Mouse (Mus musculus): Measurements from ENCODE around the gene Plekhg6. TPM values are rescaled to one million over a fixed set of nuclear protein-coding genes. Genes with fewer than 3 reads are reported as not detected.

The Plekhg6 gene
- 0.09 and 0.30 TPM in 2 replicates for polyA plus RNA-seq (2014; fragmentation: Nextera tagmentation; extraction: Ambion mirVana)

DNA sequence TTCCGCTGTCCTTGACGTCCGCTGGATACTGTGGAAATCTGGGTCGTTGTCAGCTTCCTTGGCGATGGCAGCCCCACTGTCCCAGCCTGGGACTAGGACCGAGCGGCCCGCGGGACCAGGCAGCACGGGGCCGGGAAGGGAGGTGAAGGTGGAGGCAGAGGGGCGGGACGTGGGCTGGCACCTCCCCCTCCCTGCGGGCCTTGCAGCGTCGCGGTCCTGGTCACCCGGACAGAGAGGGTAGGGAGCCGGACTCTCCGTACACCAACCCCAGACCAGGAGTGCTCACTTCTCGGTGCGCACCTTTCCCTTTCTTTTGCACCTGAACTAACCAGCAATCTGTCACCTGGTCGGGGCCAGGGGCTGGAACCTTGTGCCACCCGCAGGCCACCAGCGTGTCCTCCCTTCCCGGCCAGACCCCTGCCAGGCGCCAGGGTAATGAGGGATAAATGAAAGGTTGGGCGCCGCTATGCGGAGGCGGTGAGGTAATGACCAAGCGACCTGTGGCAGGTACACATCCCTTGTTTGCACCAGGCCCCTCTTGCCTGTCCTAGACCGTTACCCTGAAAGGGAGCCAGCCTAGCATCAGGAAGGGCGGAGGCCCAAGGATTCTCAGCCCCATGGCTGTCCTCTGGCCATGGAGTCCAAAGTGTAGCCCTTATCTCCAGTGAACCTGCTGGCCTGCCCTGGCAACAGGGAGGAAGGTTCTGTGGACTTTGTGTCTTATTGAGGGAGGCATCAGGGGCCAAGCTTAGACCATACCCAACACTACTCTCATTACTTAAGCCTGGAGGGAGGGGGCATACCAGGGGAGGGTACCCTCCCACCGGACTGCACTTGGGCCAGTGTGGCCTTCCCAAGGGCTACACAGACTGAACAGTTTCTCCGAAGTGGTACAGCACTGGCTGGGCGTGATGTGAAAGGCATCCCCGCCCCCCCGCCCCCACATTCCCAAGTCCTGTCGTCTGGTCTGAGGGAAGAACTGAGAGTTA is at the start of gene Plekhg6:
Plekhg6 (minus strand) TSS at position 422 of the 989 bp plus-strand sequence.
- peak; percentile 17; the same call in 1 of the 2 replicates for ATAC-seq (ENCODE audit: insufficient read depth, low FRiP score, low TSS enrichment)
- H3K4me1 ChIP-seq (ENCODE audit: control insufficient read depth, insufficient read depth, low read length): peaks cover 11% of the 10 kb centered on the region

GRCm38 (mm10) chr6:125429741-125430140 is 49.1 kb upstream of the Plekhg6 start:
- Histone ChIP-seq H3K9me3 (ENCODE audit: control insufficient read depth, low read length) (no peaks in the 10 kb centered on the region), H3K4me3 (ENCODE audit: low read depth, low read length) (no peak overlapping the region), H3K4me1 (ENCODE audit: control insufficient read depth, insufficient read depth, low read length) (no peaks in the 10 kb centered on the region), H3K4me2 (ENCODE audit: low read depth) (no peak overlapping the region), H3K27me3 (ENCODE audit: control insufficient read depth, insufficient read depth, low read length) (no peaks in the 10 kb centered on the region), H3K27ac (ENCODE audit: low read depth, low read length) (no peak overlapping the region), H3K36me3 (ENCODE audit: control insufficient read depth, insufficient read depth, low read length) (no peaks in the 10 kb centered on the region), H3K9ac (ENCODE audit: low read length) (no peak overlapping the region)
- 91% methylated on average over 6 of the region's 6 CpGs for WGBS
- no peak for DNase-seq (ENCODE audit: low spot score)
- no peak for ATAC-seq (ENCODE audit: insufficient read depth, low FRiP score, low TSS enrichment)

More for the DNA sequence above, at the start of gene Plekhg6:
- Histone ChIP-seq H3K9me3 (ENCODE audit: control insufficient read depth, low read length) (no peaks in the 10 kb centered on the region), H3K27me3 (ENCODE audit: control insufficient read depth, insufficient read depth, low read length) (peaks cover 36% of the 10 kb centered on the region), H3K36me3 (ENCODE audit: control insufficient read depth, insufficient read depth, low read length) (no peaks in the 10 kb centered on the region), H3K9ac (ENCODE audit: low read length) (no peak within 1 kb of the TSS; the same call in 1 of the 2 replicates), H3K27ac (ENCODE audit: low read depth, low read length) (no peak within 1 kb of the TSS), H3K4me3 (ENCODE audit: low read depth, low read length) (peak within 1 kb of the TSS; percentile 25), H3K4me2 (ENCODE audit: low read depth) (peak within 1 kb of the TSS; percentile 35)
- 9% methylated on average over 35 of the region's 40 CpGs for WGBS
- DNase-seq (ENCODE audit: low spot score): no peak

DNA sequence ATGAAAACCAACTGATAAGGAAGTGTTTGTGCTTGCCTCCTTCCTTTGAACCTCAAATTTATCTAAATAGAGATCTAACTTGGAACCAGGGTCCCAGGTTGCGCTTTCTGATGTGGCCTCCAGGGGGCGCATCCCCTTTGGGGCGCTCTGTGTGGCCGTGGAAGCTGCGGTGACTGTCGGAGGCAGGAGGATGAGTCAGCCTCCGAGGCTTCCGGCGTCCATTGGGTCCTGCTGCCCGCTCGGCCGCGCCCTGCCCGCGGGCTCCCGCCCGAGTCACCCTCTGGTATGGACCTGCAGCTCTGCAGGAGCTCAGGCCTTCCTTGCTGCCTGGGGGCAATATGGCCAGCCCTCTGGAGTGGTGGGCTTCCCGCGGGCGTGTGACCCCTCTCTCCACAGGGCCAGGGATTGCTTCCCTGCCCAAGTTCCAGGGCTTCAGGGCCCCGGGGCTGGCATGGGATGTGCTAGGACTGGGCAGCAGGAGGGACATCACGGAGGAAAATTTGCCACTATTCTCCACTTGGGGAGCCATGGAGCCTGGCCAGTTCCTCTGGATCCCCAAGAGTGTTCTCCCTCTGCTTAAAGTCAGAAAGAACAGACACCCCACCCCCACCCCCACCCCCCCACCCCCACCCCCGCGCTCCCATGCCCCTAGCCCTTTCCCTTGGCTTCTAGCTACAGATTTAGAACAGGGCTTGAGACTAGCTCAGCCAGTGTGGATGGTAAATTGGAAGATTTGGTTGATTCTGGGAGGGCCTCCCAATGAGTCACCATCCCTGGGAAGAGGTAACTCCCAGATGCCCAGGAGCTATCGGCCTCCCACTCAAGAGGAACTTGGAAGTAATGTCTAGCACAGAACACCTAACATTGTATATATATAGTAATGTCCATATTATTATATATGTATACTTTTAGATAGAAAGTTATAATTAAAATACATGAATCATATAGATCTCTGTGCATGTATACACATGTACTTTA is 46.1 kb upstream of the Plekhg6 start:
- Histone ChIP-seq H3K4me3 (ENCODE audit: low read depth, low read length) (peak overlapping the region; percentile 38), H3K9ac (ENCODE audit: low read length) (peak overlapping the region; percentile 65), H3K36me3 (ENCODE audit: control insufficient read depth, insufficient read depth, low read length) (no peaks in the 10 kb centered on the region), H3K9me3 (ENCODE audit: control insufficient read depth, low read length) (no peaks in the 10 kb centered on the region), H3K27me3 (ENCODE audit: control insufficient read depth, insufficient read depth, low read length) (no peaks in the 10 kb centered on the region), H3K4me2 (ENCODE audit: low read depth) (peak overlapping the region; percentile 88), H3K27ac (ENCODE audit: low read depth, low read length) (0 out of 2 replicates have a peak overlapping the region, but pooled peaks have one; percentile 14), H3K4me1 (ENCODE audit: control insufficient read depth, insufficient read depth, low read length) (no peaks in the 10 kb centered on the region; the same call in 1 of the 2 replicates)
- DNase-seq (ENCODE audit: low spot score) (peak; percentile 87), ATAC-seq (ENCODE audit: insufficient read depth, low FRiP score, low TSS enrichment) (peak; percentile 86)
- WGBS: 3% methylated on average over 25 of the region's 25 CpGs

- no peaks in the 10 kb centered on the region for H3K36me3 ChIP-seq (ENCODE audit: control insufficient read depth, insufficient read depth, low read length)
- H3K9ac ChIP-seq (ENCODE audit: low read length): no peak overlapping the region
- DNase-seq (ENCODE audit: low spot score): no peak
- 57% methylated on average over 15 of the region's 15 CpGs for WGBS
- H3K4me1 ChIP-seq (ENCODE audit: control insufficient read depth, insufficient read depth, low read length): no peaks in the 10 kb centered on the region; the same call in 1 of the 2 replicates
- H3K4me2 ChIP-seq (ENCODE audit: low read depth): no peak overlapping the region
- no peak overlapping the region for H3K27ac ChIP-seq (ENCODE audit: low read depth, low read length)
- H3K4me3 ChIP-seq (ENCODE audit: low read depth, low read length): no peak overlapping the region
- H3K27me3 ChIP-seq (ENCODE audit: control insufficient read depth, insufficient read depth, low read length): no peaks in the 10 kb centered on the region
- H3K9me3 ChIP-seq (ENCODE audit: control insufficient read depth, low read length): no peaks in the 10 kb centered on the region
- ATAC-seq (ENCODE audit: insufficient read depth, low FRiP score, low TSS enrichment): no peak
Observed at GRCm38 (mm10) chr6:125425205-125426090, 44.9 kb upstream of the Plekhg6 start.

DNA sequence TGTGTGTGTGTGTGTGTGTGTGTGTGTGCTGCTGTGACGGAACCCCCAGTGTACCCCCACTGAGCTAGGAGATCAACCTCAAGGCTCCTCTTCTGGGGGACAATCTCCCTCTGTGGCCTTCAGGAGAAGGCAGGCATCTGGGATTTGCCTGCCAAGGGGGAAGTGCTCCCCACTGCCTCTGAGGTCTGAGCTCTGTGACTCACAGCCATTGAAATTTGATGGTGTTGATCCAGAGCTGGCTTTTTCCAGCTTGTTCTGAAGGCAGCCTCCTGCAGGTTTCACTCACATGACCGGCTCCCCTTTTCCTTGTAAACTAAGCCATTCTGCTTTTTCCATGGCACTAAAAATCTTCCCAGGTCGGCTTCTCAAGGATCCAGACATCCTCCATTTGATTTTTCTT is 43.6 kb upstream of the Plekhg6 start:
- no peak for ATAC-seq (ENCODE audit: insufficient read depth, low FRiP score, low TSS enrichment)
- Histone ChIP-seq H3K27me3 (ENCODE audit: control insufficient read depth, insufficient read depth, low read length) (no peaks in the 10 kb centered on the region), H3K4me3 (ENCODE audit: low read depth, low read length) (no peak overlapping the region), H3K4me1 (ENCODE audit: control insufficient read depth, insufficient read depth, low read length) (no peaks in the 10 kb centered on the region; the same call in 1 of the 2 replicates), H3K9me3 (ENCODE audit: control insufficient read depth, low read length) (no peaks in the 10 kb centered on the region), H3K9ac (ENCODE audit: low read length) (no peak overlapping the region), H3K4me2 (ENCODE audit: low read depth) (no peak overlapping the region), H3K27ac (ENCODE audit: low read depth, low read length) (no peak overlapping the region), H3K36me3 (ENCODE audit: control insufficient read depth, insufficient read depth, low read length) (no peaks in the 10 kb centered on the region)
- DNase-seq (ENCODE audit: low spot score): no peak
- 72% methylated on average over 3 of the region's 3 CpGs for WGBS

DNA sequence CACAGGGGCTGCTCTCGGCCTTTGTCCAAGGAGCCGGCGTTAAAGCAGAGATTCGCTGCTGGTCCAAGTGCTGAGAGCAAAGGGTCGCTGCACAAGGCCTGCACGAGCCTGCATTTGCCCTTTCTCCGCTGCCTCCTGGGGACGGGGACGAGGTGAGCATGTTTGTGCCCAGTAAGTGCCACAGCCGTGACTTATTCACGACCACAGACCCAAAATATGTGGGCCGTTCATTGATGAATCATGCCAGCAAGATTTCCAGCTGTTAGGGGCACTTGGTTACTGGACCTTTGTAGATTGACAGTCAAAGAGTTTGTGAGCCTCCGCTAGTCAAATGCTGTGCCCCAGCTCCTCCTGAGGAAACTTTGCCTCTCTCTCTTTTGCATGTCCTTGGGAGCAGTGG is 42.9 kb upstream of the Plekhg6 start:
- 46% methylated on average over 13 of the region's 13 CpGs for WGBS
- Histone ChIP-seq H3K27me3 (ENCODE audit: control insufficient read depth, insufficient read depth, low read length) (no peaks in the 10 kb centered on the region), H3K27ac (ENCODE audit: low read depth, low read length) (no peak overlapping the region), H3K4me3 (ENCODE audit: low read depth, low read length) (no peak overlapping the region), H3K36me3 (ENCODE audit: control insufficient read depth, insufficient read depth, low read length) (no peaks in the 10 kb centered on the region), H3K4me2 (ENCODE audit: low read depth) (no peak overlapping the region), H3K4me1 (ENCODE audit: control insufficient read depth, insufficient read depth, low read length) (no peaks in the 10 kb centered on the region; the same call in 1 of the 2 replicates), H3K9ac (ENCODE audit: low read length) (no peak overlapping the region), H3K9me3 (ENCODE audit: control insufficient read depth, low read length) (no peaks in the 10 kb centered on the region)
- DNase-seq (ENCODE audit: low spot score) (no peak), ATAC-seq (ENCODE audit: insufficient read depth, low FRiP score, low TSS enrichment) (no peak)

DNA sequence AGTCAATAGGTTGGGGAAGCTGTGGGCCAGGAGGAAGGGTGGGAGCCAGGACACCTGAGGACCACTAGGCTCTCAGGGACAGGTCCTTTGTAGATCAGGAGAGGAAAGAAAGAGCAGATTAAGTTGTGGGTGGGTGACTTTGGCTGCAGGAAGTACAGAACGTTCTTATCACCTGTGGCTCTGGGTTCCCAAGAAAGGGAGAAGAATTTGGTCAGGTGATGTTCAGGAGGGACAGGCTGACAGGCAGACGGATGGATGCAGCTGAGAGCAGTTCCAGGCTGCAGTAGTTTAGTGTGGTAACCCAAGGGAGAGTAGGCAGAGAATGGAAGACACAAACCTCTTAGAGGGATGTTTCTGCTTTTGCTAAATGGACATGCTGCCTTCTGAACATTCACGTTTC is 42.5 kb upstream of the Plekhg6 start:
- no peaks in the 10 kb centered on the region for H3K9me3 ChIP-seq (ENCODE audit: control insufficient read depth, low read length)
- no peaks in the 10 kb centered on the region; the same call in 1 of the 2 replicates for H3K4me1 ChIP-seq (ENCODE audit: control insufficient read depth, insufficient read depth, low read length)
- DNase-seq (ENCODE audit: low spot score) (no peak), ATAC-seq (ENCODE audit: insufficient read depth, low FRiP score, low TSS enrichment) (no peak)
- H3K4me2 ChIP-seq (ENCODE audit: low read depth): no peak overlapping the region
- no peaks in the 10 kb centered on the region for H3K36me3 ChIP-seq (ENCODE audit: control insufficient read depth, insufficient read depth, low read length)
- 56% methylated on average over 3 of the region's 3 CpGs for WGBS
- H3K27me3 ChIP-seq (ENCODE audit: control insufficient read depth, insufficient read depth, low read length): no peaks in the 10 kb centered on the region
- no peak overlapping the region for H3K9ac ChIP-seq (ENCODE audit: low read length)
- H3K27ac ChIP-seq (ENCODE audit: low read depth, low read length): no peak overlapping the region
- H3K4me3 ChIP-seq (ENCODE audit: low read depth, low read length): no peak overlapping the region

Data from neural tube, embryonic 11.5 days (tissue).